Mouse (Mus musculus): ENCODE measurements at regions not wholly inside any gene's neighbourhood (a gene's known extent, or its start where the extent isn't known, plus 50 kb on each side); places are given as distances from the start of the nearest gene placed in this dataset.

DNA sequence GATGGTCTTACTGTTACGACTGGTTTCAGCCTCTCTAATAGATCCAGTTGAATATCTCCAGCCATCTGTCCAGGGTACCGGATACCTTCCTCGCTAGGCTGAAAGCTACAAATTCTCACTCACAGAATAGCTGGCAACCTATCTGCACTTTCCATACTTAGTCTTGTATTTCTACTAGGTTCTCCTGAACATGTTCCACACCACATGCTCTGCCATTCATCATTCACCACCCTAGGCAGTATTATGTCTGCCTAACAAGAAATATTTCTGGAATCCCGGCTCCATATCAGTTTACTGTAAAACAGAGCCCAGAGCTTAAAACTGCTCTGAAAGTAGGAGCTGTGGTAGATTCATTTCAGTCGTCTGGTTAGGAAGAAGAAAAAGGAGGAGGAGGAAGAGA lies 1224.5 kb upstream of the Lrrc6 start:
- DNase-seq, result no peak

DNA sequence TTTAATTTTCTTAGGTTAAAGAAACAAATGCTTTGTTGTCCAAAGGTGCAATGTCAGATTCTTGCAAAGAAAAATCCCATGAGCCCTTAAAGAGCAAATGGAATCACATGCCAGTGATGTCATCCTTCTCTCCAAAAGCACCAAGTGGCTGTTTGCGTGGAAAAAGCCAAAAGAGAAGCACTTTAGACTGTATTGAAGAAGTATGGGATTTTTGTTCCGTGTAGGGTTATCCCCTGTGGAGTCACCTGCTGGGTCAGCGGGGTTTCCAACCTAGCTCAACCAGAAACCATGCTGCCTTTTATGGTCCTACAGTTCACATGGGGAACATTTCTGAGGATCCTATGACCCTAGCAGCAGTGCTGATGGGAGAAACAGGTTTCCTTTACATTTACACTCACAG lies 1213.5 kb upstream of the Lrrc6 start:
- DNase-seq, result no peak

DNA sequence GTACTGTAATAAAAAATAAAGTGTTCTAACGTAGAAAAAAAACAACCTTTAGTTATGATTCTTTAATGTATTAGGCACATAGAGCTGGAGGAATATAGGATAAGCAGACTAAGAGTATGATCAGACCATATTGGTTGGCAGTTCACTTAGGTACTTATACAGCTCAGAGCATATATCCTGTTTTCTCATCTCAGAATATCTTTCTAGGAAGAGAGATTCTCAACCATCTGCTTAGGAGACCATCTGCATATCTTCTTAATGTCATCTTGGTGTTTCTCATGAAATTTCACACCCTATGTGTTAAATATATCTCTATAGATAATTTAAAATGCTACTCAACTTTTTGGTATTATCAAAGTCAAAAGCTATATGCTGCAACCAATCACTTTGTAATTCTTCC lies 1185.4 kb upstream of the Lrrc6 start:
- DNase-seq, result no peak

DNA sequence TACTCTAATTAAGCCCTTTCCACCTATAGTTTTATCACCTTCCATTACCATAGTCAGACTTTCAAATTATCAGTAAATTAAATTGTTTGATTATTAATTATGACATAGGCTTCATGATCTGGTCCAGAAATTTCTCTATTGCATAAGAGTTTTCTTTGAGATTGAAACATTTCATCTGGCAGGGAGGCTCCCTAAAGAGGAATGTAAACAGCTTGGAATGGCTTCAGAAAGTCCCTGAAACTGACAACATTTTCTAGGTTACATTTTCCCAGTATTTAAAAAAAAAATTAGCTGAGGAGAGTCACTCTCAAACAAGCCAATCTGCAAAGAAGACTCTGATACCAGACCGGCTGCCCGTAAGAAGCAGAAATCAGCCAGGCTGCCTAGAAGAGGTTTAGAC lies 1172.6 kb upstream of the Lrrc6 start:
- DNase-seq, result no peak

DNA sequence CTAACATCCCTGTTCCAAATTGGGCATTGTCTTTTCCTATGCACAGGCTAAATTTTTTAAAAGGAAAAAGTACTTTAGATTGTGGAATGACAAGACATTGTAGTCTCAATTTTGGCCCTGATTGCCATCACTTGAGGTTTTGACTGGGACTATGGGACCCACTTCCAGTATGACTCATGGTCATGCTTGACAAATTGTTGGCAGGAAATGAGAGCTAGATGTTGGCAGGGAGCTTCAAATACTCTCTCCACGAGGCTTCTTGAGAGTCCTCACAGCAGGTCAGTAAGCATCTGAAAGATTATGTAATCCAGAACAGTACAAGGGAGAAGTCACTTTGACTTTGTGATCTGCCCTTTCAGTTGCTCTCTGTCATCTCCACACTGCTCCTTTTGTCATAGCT lies 1135.4 kb upstream of the Lrrc6 start:
- no peak for DNase-seq

DNA sequence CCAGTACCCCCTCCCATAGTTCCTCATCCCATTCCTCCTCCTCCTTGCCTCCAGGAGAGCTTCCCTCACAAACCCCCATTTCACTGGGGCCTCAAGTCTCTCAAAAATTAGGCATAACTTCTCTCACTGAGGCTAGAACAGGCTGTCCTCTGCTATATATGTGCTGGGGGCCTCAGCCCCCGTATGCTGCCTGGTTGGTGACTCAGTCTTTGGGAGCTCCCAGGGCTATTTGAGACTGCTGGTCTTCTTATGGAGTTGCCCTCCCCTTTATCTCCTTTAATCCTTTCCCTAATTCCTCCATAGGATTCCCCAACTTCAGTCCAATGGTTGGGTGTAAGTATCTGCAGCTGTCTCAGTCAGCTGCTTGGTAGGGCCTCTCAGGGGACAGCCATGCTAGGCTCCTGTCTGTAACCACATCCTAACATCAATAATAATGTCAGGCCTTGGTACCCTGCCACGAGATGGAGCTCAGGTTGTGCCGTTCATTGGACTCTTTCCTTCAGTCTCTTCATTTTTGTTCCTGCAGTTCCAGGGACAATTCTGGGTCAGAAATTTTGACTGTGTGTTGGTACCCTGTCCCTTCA lies 1126.1 kb upstream of the Lrrc6 start:
- DNase-seq, result no peak

DNA sequence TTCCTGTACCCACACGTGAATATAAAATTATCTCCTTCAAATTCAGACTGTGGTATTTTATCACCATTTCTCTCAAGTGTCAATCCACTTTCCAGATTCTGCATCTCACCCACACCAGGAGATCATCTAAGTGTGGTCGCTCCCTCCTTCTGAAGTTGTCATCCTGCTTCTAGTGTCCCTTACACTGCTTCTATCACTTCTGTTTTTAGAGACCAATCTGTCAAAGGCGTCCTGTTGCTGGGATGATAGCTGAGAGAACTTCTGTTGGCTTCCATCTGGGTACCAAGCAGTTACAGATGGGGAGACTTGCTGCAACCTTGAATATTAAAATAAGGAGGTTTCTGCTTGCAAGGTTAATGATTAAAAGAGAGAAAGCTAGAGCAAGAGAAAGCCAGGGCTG lies 1111.2 kb upstream of the Lrrc6 start:
- no peak for DNase-seq

- DNase-seq, result no peak
These were observed 1097.7 kb upstream of the Lrrc6 start for GRCm38 (mm10) chr15:67598426-67598825.

- no peak for DNase-seq
These were observed 1075.9 kb upstream of the Lrrc6 start for GRCm38 (mm10) chr15:67576581-67576980.

DNA sequence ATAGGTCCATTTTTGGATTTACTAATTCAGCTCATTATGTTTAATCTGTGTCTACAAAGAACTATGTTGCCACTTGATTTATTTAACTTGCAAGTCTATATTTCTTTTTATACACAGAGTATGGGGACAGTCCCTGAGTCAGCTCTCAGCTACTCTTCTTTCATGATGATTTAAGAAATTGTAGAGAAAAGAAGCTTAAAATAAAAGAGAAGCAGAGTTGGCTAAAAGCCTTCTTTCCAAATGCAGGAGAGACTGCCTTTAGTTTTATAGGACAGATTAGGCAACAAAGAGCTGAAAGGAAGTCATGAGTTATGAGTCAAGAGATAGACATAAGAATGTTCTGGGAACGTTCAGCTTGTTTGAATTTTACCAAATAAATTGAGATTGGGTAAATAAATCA lies 1070.9 kb upstream of the Lrrc6 start:
- no peak for DNase-seq

GRCm38 (mm10) chr15:67557304-67557703 lies 1056.6 kb upstream of the Lrrc6 start:
- no peak for DNase-seq

DNA sequence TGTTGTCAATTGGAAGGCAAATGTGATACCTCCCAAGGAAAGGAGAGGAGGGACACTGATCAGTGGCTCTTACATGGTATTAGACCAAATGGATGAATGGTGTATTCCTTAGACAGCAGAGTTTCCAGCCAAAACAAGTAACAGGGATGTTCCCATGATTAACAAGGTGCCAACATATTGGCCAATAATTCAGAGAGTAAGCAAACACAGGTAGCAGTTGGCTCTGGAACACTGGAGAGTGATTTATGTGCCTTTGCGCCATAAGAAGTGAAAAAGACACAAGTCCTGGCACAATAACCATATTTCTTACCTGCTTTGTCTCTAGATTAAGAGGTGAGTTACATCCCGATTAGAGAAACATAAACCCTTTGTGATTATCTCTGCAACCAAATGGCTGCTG lies 1051.2 kb upstream of the Lrrc6 start:
- no peak for DNase-seq

GRCm38 (mm10) chr15:67546896-67547400 lies 1046.2 kb upstream of the Lrrc6 start:
- DNase-seq, result no peak

GRCm38 (mm10) chr15:67545745-67546144 lies 1045.0 kb upstream of the Lrrc6 start:
- no peak for DNase-seq

GRCm38 (mm10) chr15:67513722-67514121 lies 1013.0 kb upstream of the Lrrc6 start:
- DNase-seq, result no peak

DNA sequence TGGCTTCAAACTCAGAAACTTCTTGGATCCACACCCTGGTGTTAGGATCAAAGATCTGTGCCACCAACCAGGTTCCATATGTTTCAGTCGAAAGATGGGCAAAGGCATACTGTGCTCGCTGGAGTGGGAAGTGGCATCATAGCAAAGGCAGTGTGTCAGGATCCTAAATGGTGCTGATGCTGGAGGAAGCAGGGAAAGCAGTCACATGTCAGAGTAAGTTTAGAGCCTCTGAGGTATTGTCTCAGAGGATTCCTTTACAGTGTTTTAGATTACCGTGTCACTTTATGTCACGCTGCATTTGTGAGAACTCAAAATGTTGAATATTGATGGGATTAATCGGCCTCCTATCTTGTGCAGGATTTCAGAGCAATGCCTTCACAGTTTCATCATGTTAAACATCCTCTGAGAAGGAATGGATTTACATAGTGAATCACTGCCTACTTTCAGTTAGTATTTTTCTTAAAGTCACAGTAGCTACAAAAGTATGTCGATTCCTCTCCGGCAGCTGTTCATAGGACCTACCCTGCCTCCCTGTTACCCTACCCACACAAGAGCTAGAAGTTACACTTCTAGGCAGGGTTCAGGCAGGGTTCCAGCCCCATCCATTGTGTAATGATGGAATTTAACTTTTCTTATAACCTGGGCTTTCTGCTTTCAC lies 994.4 kb upstream of the Lrrc6 start:
- no peak for DNase-seq

DNA sequence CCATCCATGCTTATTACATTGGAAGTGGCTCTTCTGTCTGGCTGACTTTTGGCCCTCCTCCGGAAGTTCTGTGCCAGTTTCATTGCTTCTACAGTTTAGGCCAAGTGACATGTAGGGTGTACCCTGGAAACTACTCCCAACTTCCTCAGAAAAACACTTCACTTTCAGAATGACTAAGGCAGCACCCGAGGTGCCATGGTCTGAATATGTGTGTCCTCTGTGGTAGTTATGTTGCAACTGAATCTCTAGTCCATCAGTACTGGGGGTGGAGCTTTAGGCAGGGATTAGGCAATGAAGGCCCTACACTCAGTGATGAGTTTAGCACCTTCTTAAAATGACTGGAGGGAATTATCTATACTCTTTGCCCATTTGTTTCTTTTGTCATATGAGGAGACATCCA lies 981.0 kb upstream of the Lrrc6 start:
- DNase-seq, result no peak

- DNase-seq, result no peak
These were observed 973.6 kb upstream of the Lrrc6 start for GRCm38 (mm10) chr15:67474325-67474724.

DNA sequence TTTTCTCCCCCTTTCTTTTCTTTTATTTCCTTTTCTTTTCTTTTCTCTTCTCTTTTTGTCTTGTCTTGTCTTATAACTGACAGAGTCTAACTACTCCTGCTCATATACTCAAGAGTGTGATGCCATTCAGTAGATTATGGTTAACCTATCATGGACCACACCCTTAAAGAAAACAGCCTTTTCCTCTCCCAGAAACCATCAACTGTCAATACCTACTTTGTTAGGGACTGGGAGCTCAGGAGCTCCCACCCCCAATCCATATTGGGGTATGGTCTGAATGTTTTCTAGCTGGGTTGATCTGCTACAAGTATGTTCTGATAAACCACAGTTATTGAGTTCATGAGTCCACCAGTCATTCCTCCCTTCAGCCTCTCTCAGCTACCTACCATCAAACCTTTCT lies 972.3 kb upstream of the Lrrc6 start:
- DNase-seq, result no peak

GRCm38 (mm10) chr15:67471283-67471682 lies 970.6 kb upstream of the Lrrc6 start:
- no peak for DNase-seq

DNA sequence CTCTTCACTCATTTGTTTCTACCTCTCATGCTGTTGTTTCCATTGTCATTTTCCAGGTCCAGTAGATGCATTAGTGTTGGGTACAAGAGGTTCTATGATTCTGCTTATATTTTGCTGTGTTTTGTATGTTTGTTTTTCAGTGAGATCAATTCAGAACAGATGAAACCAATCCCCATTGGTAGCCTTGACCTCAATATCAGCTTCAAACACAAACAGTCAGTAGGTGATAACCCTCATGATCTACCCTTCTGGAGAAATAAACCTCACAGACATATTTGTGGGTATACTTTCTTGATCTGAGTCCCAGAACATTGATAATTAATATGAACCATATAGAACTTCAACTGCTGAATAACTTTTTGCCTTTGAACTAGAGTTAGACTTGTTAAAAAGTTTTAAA lies 969.3 kb upstream of the Lrrc6 start:
- no peak for DNase-seq

- DNase-seq, result no peak
These were observed 967.0 kb upstream of the Lrrc6 start for GRCm38 (mm10) chr15:67467404-67468345.

DNA sequence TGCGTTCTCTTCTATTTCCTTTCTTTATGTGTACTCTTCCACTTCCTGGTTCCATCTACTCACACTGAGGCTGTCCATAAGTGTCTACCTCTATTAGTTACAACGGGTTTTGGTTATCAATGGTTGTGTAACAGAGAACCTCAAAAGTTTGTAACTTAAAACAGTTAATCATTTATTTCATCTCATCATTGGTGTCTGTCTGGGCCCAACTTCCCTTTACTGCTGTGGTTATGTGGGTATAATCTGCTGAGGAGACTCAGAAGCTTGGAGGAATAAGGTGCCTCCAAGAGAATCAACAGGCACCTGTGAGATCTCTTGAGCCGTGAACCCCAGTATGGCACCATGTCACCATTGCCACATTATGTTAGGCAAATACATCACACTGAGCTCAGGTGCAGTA lies 962.2 kb upstream of the Lrrc6 start:
- DNase-seq, result no peak

GRCm38 (mm10) chr15:67460384-67460783 lies 959.7 kb upstream of the Lrrc6 start:
- DNase-seq, result no peak

Data from kidney, adult 18-20 months (tissue).